Mouse (Mus musculus) myocyte (in vitro differentiated cells): Measurements from ENCODE around the gene Rel. TPM values are rescaled to one million over a fixed set of nuclear protein-coding genes. Genes with fewer than 3 reads are reported as not detected.

Experiments
- H3K27me3 ChIP-seq: one replicate; pipeline ENCODE4 v1.6.1; 2011; ENCODE audit not compliant: control insufficient read depth, insufficient read depth, insufficient read length
- H3K36me3 ChIP-seq: one replicate; pipeline ENCODE4 v1.6.1; 2011; ENCODE audit not compliant: control insufficient read depth, insufficient read depth
- H3K4me2 ChIP-seq: one replicate; pipeline ENCODE4 v1.6.1; 2011; ENCODE audit warnings: low read depth, control low read depth
- H3K4me3 ChIP-seq: one replicate; pipeline ENCODE4 v1.5.1; 2011; ENCODE audit warnings: mild to moderate bottlenecking, control low read depth, moderate library complexity
- H3K79me2 ChIP-seq: one replicate; pipeline ENCODE4 v1.6.1; 2011; ENCODE audit not compliant: control insufficient read depth, insufficient read depth
- H3ac ChIP-seq: one replicate; pipeline ENCODE4 v1.6.1; 2011; ENCODE audit not compliant: control insufficient read depth, insufficient read length
- CEBPB ChIP-seq: IDR thresholded peaks from 2 replicates; pipeline ENCODE4 v1.6.1; 2011; ENCODE audit warnings: mild to moderate bottlenecking, moderate library complexity; ENCODE audit not compliant: poor library complexity, insufficient read depth, severe bottlenecking
- E2F4 ChIP-seq: IDR thresholded peaks from one replicate; pipeline ENCODE4 v1.6.1; 2011; ENCODE audit warnings: mild to moderate bottlenecking, control low read depth, moderate library complexity; ENCODE audit not compliant: insufficient read depth
- MAX ChIP-seq: IDR thresholded peaks from one replicate; pipeline ENCODE4 v1.6.1; 2011; ENCODE audit warnings: low read depth, mild to moderate bottlenecking, control low read depth
- MYOD1 ChIP-seq, 3 experiments: IDR thresholded peaks; one replicate each; pipeline ENCODE4 v1.6.1; 2011; ENCODE audit warnings: control low read depth in 2 of 3, low read depth in 2 of 3, mild to moderate bottlenecking in 2 of 3, moderate library complexity in 1 of 3; ENCODE audit not compliant: insufficient read length in 2 of 3, control insufficient read depth in 1 of 3
- MYOG ChIP-seq, 3 experiments: IDR thresholded peaks; one replicate each; pipeline ENCODE4 v1.6.1; 2011; ENCODE audit warnings: control low read depth in 2 of 3, low read depth in 2 of 3, mild to moderate bottlenecking in 2 of 3; ENCODE audit not compliant: insufficient read length in 2 of 3, control insufficient read depth in 1 of 3, insufficient read depth in 1 of 3
- POLR2A ChIP-seq: IDR thresholded peaks from one replicate; pipeline ENCODE4 v1.6.1; 2011; ENCODE audit warnings: low read depth, mild to moderate bottlenecking, control low read depth, moderate library complexity; ENCODE audit not compliant: insufficient read length
- POLR2AphosphoS2 ChIP-seq: IDR thresholded peaks from one replicate; pipeline ENCODE4 v1.6.1; 2011; ENCODE audit warnings: low read depth, control low read depth; ENCODE audit not compliant: insufficient read length
- REST ChIP-seq: IDR thresholded peaks from one replicate; pipeline ENCODE4 v1.6.1; 2011; ENCODE audit warnings: mild to moderate bottlenecking, control low read depth, moderate library complexity; ENCODE audit not compliant: insufficient read depth, insufficient read length
- SRF ChIP-seq: IDR thresholded peaks from one replicate; pipeline ENCODE4 v1.6.1; 2011; ENCODE audit warnings: low read depth; ENCODE audit not compliant: control insufficient read depth, insufficient read length
- TCF12 ChIP-seq: IDR thresholded peaks from one replicate; pipeline ENCODE4 v1.6.1; 2011; ENCODE audit warnings: mild to moderate bottlenecking, control low read depth; ENCODE audit not compliant: poor library complexity, insufficient read depth, severe bottlenecking
- TCF3 ChIP-seq: IDR thresholded peaks from one replicate; pipeline ENCODE4 v1.6.1; 2011; ENCODE audit warnings: low read depth, control low read depth; ENCODE audit not compliant: insufficient read length
- USF1 ChIP-seq: IDR thresholded peaks from one replicate; pipeline ENCODE4 v1.6.1; 2011; ENCODE audit warnings: low read depth, mild to moderate bottlenecking, control low read depth, moderate library complexity
- polyA plus RNA-seq: library from polyadenylated mRNA; unstranded; fragments of >200 nt; fragmentation: generic; extraction: Trizol; gene quantifications from one replicate; pipeline ENCODE4 v1.2.1, GENCODE M21; 2012; ENCODE audit warnings: missing spikeins

Rel gene
- polyA plus RNA-seq, 1 experiment = 0.76 TPM

DNA sequence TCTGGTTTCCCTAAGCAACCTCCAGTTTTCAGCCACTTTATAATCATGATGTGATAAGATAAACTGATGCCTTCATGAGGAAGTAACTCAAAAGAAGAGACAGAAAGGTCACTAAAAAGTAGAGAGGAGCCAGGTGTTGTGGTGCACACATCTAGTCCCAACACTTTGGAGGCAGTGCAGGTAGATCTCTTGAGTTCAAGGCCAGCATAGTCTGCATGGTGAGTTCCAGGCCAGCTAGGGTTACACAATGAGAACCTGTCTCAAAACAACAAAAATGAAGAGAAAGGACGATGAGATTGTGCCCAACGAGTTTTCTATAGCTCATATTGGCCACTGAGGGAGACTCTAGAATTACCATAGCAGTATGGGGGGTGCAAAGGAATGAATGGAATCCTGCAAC, 72.2 kb downstream of the Rel start:
- no peaks in the 10 kb centered on the region for H3K27me3 ChIP-seq
- H3K4me3 ChIP-seq = no peak overlapping the region
- no peak overlapping the region for H3ac ChIP-seq
- no peaks in the 10 kb centered on the region for H3K79me2 ChIP-seq
- H3K4me2 ChIP-seq = no peak overlapping the region
- TF ChIP-seq MAX (no peak), MYOG (IDR thresholded peaks at IDR 0.05; ENCODE audit: control insufficient read depth in 1 of 3, insufficient read depth in 1 of 3, insufficient read length in 2 of 3, low read depth in 2 of 3) (no peak), MYOD1 (IDR thresholded peaks at IDR 0.05; ENCODE audit: control insufficient read depth in 1 of 3, insufficient read length in 2 of 3, low read depth in 2 of 3) (no peak), POLR2A (no peak), REST (no peak), SRF (no peak), USF1 (no peak), POLR2AphosphoS2 (no peak), E2F4 (no peak), CEBPB (no peak), TCF3 (no peak), TCF12 (no peak)
- peaks cover 6% of the 10 kb centered on the region for H3K36me3 ChIP-seq

GRCm38 (mm10) chr11:23695847-23696246, 74.9 kb downstream of the Rel start:
- Histone ChIP-seq H3K27me3 (no peaks in the 10 kb centered on the region), H3ac (no peak overlapping the region), H3K4me3 (no peak overlapping the region), H3K4me2 (no peak overlapping the region), H3K79me2 (no peaks in the 10 kb centered on the region), H3K36me3 (peaks cover 5% of the 10 kb centered on the region)
- TF ChIP-seq TCF3 = no peak

DNA sequence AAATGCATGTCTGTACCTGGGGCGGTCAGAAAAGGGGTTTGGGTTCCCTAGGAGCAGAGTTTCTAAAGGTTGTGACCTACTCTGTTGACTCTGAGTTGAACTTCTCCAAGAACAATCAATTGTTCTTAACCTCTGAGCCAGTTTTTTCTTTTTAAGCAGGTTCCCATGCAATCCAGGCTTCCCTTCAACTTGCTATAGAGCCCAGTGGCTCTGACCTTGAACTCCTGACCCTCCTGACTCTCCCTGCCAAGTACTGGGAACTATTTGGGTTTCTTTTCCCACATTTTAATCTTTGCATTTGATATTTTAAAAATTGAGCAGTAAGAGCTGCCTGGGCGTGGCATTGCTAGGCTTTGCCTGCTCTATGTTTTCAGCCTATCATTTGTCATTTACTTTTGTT, 77.5 kb downstream of the Rel start:
- H3K36me3 ChIP-seq = peaks cover 5% of the 10 kb centered on the region
- TF ChIP-seq REST = no peak
- no peak for TF ChIP-seq MYOD1 (IDR thresholded peaks at IDR 0.05; ENCODE audit: control insufficient read depth in 1 of 3, insufficient read length in 2 of 3, low read depth in 2 of 3)
- TF ChIP-seq POLR2AphosphoS2 = no peak
- TF ChIP-seq POLR2A = no peak
- TF ChIP-seq USF1 = no peak
- no peak for TF ChIP-seq TCF3
- TF ChIP-seq CEBPB = no peak
- no peak for TF ChIP-seq MAX
- no peak for TF ChIP-seq SRF
- TF ChIP-seq E2F4 = no peak
- no peak for TF ChIP-seq TCF12
- TF ChIP-seq MYOG (IDR thresholded peaks at IDR 0.05; ENCODE audit: control insufficient read depth in 1 of 3, insufficient read depth in 1 of 3, insufficient read length in 2 of 3, low read depth in 2 of 3) = no peak
- H3K4me3 ChIP-seq = no peak overlapping the region
- H3K79me2 ChIP-seq = no peaks in the 10 kb centered on the region
- no peak overlapping the region for H3K4me2 ChIP-seq
- H3ac ChIP-seq = no peak overlapping the region
- H3K27me3 ChIP-seq = no peaks in the 10 kb centered on the region

DNA sequence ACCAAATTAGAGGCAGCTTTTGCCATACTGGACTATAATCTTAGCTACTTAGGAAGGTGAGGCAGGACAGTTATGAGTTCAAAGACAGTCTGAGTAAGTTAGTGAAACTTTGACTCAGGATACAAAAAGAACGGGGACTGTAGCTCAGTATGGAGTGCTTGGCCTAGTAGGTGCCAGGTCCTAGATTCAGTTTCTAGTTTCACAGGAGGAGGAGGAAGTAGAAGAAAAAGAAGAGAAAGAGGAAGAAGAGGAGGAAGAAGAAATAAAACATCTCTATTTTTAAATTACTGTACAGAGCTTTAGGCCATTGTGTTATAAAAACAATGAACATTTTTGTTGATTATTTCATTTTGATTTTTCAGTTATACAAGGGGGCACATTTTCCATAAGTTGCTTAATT, 82.7 kb downstream of the Rel start:
- H3K79me2 ChIP-seq = no peaks in the 10 kb centered on the region
- H3K4me2 ChIP-seq = no peak overlapping the region
- peaks cover 31% of the 10 kb centered on the region for H3K36me3 ChIP-seq
- H3K27me3 ChIP-seq = no peaks in the 10 kb centered on the region
- H3K4me3 ChIP-seq = no peak overlapping the region
- H3ac ChIP-seq = no peak overlapping the region
- TF ChIP-seq USF1 (no peak), MYOG (IDR thresholded peaks at IDR 0.05; ENCODE audit: control insufficient read depth in 1 of 3, insufficient read depth in 1 of 3, insufficient read length in 2 of 3, low read depth in 2 of 3) (no peak), CEBPB (no peak), TCF3 (no peak), MAX (no peak)

Other genes starting within 250 kb of the Rel start
- 0.22 TPM for gene 1700093K21Rik, start 249.8 kb downstream of the Rel start, polyA plus RNA-seq
- 3.1 TPM for gene 0610010F05Rik, start 137.3 kb downstream of the Rel start, polyA plus RNA-seq
- gene Pus10, start 105.3 kb downstream of the Rel start, polyA plus RNA-seq = 4.3 TPM
- 12.3 TPM for gene Pex13, start 105.0 kb downstream of the Rel start, polyA plus RNA-seq
- 3.2 TPM for gene Papolg, start 124.3 kb upstream of the Rel start, polyA plus RNA-seq